Mouse (Mus musculus) telencephalon, adult 2 months (tissue): Measurements from ENCODE around the gene Golt1b.
"Not testable (repeated sequence)": the region's sequence is repeated elsewhere in the genome, so short reads cannot be mapped to it uniquely, and the experiment has no call there.

Experiments used
- DNase-seq: peaks from one replicate; pipeline ENCODE4 v3.0.0-alpha.2; 2011; ENCODE audit warnings: low read depth, low spot score

The Golt1b gene

GRCm38 (mm10) chr6:142387011-142387754 lies at the start of gene Golt1b, which contains the start of gene Recql:
Gene Golt1b, plus strand, starts transcription at chr6:142387221.
Gene Recql, minus strand, starts transcription at chr6:142387087.
- DNase-seq, result peak; percentile 96

DNA sequence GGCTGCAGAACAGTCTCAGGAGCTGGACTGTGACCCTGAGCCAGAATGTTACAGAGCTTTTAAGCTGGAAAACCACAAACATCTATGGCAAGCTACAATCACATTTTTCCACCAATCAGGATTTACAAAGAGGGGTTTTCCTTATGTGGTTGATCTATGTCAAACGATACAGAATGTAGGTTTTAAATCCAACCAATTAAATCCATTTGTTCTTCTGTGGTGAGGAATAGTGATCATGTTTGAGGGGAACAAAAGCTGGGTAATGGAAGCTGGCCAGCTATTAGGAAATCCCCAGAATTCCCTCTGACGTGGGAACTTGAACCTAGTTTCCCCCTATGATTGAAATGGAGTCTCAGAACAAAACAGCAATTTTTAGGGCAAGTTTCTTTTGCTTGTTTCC lies 48.1 kb upstream of the Golt1b start:
- no peak for DNase-seq

- no peak for DNase-seq
These were observed 47.4 kb upstream of the Golt1b start for GRCm38 (mm10) chr6:142339576-142339975.

DNA sequence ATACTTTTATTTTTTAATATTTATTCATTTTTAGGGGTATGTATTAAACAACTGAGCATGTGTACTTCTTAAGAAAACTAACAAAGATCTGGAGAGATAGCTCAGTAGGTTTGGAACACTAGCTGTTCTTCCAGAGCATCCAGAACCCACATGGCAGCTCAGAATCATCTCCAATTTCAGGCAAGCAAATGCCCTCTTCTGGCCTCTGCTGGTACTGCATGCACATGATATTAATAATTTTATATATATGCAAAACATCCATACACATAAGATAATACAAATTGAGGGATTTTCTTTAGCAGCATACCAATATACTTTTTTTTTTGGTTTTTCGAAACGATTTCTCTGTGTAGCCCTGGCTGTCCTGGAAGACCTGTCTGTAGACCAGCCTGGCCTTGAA lies 43.5 kb upstream of the Golt1b start:
- DNase-seq, result no peak

DNA sequence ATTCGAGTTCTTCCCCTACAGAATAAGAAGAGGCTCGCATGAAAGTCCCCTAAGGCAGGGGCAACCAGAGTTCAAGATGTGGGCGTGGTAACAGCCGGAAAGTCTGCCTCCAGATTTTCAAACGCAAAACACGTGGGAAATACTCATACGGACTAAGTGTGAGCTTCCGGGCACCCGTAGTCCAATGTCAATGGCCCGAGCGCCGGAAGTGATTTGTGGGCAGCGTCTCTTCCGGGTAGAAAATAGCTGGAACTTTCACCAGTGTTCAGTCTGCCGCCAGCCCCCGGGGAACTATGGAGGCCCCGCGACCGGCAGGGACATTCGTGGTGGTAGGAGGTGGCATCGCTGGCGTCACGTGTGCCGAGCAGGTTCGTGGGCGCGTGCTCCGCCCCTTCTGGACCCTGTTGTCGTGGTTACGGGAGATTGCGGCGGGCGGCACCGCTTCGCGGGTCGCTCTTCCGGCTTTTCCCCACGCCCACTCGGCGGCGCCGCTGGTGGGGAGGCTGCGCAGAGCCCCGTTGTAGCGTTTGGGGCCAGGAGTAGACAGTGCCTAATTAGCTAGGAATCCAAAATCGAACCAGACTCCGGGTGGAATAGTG lies 41.5 kb upstream of the Golt1b start, which contains the start of gene Pyroxd1:
Pyroxd1 (plus strand) TSS at position 215 of the 599 bp plus-strand sequence.
- DNase-seq, result peak; percentile 96

GRCm38 (mm10) chr6:142346181-142347110 lies 40.6 kb upstream of the Golt1b start:
- no peak for DNase-seq

- no peak for DNase-seq
These were observed 39.3 kb upstream of the Golt1b start for GRCm38 (mm10) chr6:142347431-142348385.

GRCm38 (mm10) chr6:142352099-142352498 lies 34.9 kb upstream of the Golt1b start:
- not testable (repeated sequence) for DNase-seq

- DNase-seq, result no peak
These were observed 29.9 kb upstream of the Golt1b start for GRCm38 (mm10) chr6:142357106-142357505.

GRCm38 (mm10) chr6:142362036-142362435 lies 25.0 kb upstream of the Golt1b start:
- DNase-seq, result no peak

DNA sequence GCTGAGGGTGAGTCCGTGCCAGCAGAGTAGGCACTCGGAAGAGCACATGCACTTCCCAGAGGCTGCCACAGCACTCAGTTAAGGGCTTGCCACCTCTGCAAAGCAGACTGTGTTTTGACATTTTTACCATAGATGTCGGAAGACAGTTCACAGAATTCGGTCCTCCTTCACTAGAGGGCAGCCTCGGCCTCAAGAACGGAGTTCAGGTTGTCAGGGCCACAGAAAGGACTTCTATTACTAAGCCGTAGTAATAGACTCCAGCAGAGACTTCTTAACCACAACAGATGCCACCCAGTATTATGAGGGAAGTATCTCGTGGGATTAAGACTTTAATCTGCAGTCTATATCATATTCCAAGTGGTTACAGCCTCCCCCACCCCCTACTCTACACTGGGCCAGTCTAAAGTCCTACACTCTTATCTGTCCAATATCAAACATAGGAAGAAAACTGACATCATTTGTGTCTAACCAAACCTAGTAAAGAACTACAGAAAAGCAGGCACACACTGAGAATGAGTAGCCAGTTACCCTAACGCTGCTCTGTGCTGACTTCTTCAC lies 23.9 kb upstream of the Golt1b start:
- DNase-seq, result no peak

DNA sequence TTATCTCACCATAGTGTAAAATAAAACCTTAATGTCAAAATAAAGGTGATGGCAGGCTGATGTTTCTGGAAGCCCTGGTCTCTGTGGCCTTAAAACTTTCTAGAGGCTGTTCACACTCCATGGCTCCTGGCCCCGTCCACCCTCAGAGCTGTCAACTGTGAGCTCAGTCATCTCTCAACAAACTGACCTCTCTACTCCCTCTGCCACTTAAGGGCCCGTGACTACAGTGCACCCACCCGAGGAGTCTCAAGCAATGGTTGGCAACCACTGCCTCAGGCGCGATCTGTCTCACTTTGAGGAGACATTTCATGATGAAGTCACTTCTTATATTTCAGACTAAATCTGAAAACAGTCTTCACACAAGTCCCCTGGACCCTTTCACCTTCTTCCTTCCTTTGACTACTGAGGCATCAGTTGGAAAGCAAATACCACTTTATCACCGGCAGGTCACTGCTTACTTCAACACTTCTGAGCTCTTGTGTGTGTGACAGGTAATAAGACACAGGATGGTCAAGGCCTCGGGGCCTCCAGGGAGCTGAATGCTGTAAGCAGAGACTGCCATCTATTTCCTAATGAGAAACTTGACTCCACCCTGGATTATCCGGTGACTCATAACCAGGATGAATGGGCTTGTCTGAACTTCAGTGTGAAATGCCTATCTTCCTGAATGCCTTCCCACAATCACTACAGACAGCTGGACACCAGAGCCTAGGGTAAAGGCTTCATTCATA lies 21.1 kb upstream of the Golt1b start:
- DNase-seq, result no peak

DNA sequence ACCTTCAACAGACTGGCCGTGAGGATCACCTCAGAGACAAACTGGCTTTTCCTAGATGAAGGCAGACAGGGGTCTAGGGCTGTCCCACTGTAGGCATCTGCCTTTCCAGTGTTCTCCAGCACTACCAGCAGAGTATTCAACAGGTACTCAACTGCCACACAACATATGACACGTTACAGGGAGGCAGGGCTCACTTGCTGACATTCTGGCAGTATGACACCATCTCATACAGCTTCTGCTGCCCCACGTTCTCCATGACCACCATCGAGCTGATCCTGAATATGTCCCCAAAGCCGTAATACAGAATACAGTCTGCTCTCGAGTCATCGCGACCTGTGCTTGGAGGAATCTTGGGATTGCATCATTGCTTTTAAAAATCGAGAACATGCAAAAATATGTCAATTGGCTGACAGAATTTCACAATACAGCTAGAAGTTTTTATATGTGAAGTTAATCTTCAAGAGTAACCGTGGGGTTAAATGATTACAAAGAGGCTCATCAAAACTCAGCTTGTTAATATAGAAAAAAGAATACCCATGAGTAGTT lies 20.5 kb upstream of the Golt1b start:
- DNase-seq, result no peak

DNA sequence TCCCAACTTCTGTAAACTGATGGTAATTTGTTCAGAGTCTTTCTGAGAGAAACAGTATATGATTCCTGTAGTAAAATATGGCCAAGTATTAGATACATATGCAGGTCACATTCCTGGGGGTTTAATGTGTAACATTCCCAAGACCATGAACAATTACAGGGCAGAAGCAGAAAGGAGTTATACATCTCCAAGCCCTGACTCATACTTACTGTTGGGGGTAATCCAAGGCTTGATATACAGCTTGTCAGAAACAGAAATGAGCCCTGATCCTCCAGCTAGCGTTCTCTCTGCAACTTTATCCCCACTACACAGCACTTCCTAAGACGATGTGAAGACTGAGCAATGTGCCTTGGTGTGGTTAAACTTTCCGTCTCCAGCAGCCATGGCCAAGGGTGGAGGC lies 19.5 kb upstream of the Golt1b start:
- DNase-seq, result no peak

DNA sequence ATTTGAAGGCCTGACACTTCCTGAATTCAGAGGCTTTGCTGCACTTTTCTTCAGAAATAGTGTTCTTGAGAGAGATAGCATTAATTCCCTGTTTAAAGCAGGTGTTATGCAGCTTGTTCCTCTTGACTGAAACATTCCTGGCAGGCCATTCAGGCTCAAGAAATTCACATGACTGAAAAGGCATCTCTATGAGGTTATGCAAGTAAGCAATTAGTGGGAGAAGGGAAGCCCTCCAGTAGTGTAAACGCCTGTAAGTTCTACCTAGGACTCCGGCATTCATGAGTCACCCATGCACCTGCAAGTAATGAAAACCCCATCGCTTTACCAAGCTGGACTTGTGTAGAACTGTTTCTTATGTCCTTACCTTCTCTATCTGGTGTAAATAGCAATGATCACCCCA lies 17.5 kb upstream of the Golt1b start:
- DNase-seq, result no peak

GRCm38 (mm10) chr6:142377081-142377480 lies 9.9 kb upstream of the Golt1b start:
- DNase-seq, result no peak

DNA sequence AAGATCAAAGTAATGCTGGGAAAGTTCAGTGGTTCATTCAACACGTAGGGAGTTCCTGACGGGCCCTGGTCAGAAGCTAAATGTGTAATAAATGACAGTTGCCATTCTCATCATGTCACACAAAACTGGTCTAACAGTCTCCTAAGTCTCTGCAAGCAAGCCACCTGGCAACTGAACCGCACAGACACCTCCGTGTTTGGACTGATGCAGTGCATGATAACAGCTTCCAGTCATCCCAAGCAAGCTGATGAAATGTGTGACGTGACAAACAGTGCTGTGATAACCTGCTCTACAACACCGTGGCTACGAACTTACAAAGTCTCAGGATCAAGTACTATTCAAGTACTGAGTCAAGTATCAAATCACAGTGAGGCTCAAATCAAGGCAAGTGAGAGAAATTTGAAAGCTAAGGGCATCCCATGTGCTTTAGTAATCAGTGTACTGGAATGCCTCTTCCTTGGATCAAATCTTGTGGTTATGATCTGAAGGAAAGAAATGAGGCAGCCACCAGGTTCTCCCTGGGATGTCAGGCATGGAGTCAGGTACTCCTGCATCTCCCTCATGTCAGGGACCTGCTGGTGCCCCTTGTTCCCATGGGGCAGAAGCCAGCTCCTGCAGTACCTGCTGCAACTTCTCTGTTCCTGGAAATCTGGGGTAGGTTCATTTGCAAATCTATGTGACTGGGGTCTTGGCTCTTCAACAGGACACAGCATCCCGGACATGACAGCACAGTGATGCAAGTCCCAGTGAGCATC lies 8.3 kb upstream of the Golt1b start:
- DNase-seq, result no peak

DNA sequence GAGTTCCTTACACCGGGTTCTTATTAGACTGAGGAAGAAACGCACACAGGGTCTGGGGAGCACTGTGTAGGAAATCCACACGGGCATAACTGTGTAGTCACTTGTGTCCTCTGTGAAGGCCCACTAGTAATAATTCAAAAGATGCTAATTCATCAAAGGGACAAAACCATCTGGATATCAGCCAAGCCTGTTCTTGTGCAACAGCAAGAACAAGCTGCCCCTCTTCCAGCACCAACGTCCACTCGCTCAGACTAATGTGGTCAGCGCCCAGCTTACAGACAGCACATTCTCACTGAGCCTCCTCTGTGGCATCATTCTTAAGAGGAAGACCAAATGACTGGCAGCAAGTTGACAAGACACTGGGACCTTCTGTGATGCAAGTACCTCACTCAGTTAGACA lies 7.1 kb upstream of the Golt1b start:
- DNase-seq, result no peak

DNA sequence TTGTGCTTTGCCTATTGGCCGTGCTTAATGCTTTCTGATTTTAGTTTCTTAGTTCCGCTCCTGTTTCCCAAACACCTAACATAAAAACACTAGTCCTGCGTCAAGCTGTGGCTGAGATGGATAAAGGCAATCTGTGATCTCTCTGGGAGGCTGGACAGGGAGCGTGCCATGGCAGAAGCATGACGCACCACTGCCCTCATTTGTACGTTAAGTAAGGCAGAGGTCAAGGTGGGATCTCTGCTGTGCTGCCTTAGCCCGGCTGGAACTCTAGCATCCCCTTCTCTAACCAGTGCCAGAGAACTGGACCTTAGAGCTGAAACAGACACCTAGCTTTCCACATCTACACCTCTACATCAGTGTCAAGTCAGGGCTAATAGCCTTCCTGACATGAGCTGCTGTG lies 5.4 kb upstream of the Golt1b start:
- DNase-seq, result no peak
